Mouse (Mus musculus): ENCODE measurements around the gene Cycs. TPM values are rescaled to one million over a fixed set of nuclear protein-coding genes. Genes with fewer than 3 reads are reported as not detected.

Cycs gene
- polyA plus RNA-seq (2014; fragmentation: Nextera tagmentation; extraction: Ambion mirVana), result 77.2 and 83.7 TPM in 2 replicates

DNA sequence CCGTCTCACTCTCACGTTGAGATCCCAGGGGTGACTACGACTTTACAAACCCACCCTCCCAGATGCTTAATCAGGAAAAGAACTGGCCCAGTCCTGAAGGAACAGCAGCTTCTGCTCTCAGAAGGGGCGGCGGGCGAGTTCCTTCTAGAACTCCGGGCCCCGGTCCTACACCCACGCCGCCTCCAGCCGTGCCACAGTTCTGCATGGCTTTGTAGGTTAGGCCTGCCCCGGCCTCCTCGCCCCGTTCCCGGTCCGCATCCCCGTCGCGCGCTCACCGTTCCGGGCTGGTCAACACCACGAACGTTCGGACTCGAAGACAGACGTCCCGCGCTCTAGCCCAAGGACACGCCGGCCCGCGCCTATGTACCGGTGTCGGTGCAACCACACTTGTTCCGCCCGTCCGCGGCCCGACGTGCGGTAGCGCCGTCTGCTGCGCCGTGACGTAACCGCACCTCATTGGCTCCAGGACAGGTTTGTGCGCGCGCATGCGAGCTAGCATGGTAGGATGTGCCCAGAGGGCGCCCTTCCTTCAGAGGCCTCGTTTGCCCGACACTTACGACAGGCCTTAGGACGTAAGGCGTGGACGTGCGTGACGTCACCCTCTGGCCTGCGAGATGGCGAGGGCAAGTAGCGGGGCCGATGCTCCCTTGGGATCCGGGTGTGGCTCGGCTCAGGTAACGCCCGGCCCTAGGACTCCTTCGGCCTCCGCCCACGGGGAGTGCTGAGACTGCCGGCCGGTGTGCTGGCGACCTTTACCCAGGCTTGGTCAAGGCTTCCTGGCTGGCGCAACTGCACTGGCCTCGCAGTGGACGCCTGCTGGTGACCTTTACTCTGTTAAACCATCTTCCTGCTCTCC is at the start of gene Cycs:
Gene Cycs, minus strand, starts transcription at position 398 of the 856 bp plus-strand sequence.
- H3K9ac ChIP-seq, result peak within 1 kb of the TSS; percentile 88
- under 1% methylated on average over 78 of the region's 78 CpGs for WGBS

GRCm38 (mm10) chr6:50601620-50602019 is 35.3 kb upstream of the Cycs start:
- Histone ChIP-seq H3K27me3 (ENCODE audit: control insufficient read depth, insufficient read depth, low read length) (no peaks in the 10 kb centered on the region), H3K4me2 (replicated peaks) (no peak overlapping the region), H3K27ac (no peak overlapping the region), H3K9me3 (ENCODE audit: control insufficient read depth, low read length) (no peaks in the 10 kb centered on the region), H3K9ac (no peak overlapping the region), H3K36me3 (replicated peaks; ENCODE audit: control insufficient read depth, insufficient read depth) (no peaks in the 10 kb centered on the region), H3K4me3 (replicated peaks; ENCODE audit: low read length) (no peak overlapping the region), H3K4me1 (replicated peaks; ENCODE audit: control insufficient read depth, insufficient read depth, low read length) (no peaks in the 10 kb centered on the region)
- DNase-seq (ENCODE audit: low spot score) (no peak), ATAC-seq (ENCODE audit: low FRiP score) (no peak)
- 30% methylated on average over 4 of the region's 4 CpGs for WGBS

More for the DNA sequence above, at the start of gene Cycs:
- peaks cover 15% of the 10 kb centered on the region for H3K4me1 ChIP-seq (replicated peaks; ENCODE audit: control insufficient read depth, insufficient read depth, low read length)
- peaks cover 18% of the 10 kb centered on the region for H3K36me3 ChIP-seq (replicated peaks; ENCODE audit: control insufficient read depth, insufficient read depth)
- DNase-seq (ENCODE audit: low spot score) (peak; percentile 100), ATAC-seq (ENCODE audit: low FRiP score) (peak; percentile 98)
- peak within 1 kb of the TSS; percentile 56 for H3K4me3 ChIP-seq (replicated peaks; ENCODE audit: low read length)
- H3K27ac ChIP-seq, result peak within 1 kb of the TSS; percentile 84
- no peaks in the 10 kb centered on the region for H3K27me3 ChIP-seq (ENCODE audit: control insufficient read depth, insufficient read depth, low read length)
- H3K4me2 ChIP-seq (replicated peaks), result peak within 1 kb of the TSS; percentile 87
- H3K9me3 ChIP-seq (ENCODE audit: control insufficient read depth, low read length), result no peaks in the 10 kb centered on the region

DNA sequence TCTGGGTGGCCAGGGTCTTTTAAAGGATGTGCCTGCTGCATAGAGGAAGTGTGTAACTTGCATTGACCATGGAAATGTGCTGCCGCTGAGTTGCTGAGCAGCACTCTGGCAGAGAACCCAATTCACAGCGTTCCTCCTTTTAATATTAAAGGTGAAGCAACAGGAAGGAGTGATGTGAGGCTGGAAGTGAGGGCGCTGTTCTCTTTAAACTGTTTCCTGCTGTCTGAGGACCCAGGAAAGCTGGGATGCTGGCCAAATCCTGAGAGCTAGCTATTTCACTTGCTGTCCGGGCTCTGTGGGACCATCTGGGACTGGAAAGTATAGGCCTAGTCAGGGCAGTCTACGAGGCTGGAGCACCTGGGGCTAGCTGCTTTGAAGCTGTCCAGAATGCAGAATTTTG is 32.2 kb upstream of the Cycs start:
- DNase-seq (ENCODE audit: low spot score) (peak; percentile 27), ATAC-seq (ENCODE audit: low FRiP score) (no peak)
- Histone ChIP-seq H3K4me3 (replicated peaks; ENCODE audit: low read length) (no peak overlapping the region), H3K27ac (no peak overlapping the region), H3K9me3 (ENCODE audit: control insufficient read depth, low read length) (no peaks in the 10 kb centered on the region), H3K4me1 (replicated peaks; ENCODE audit: control insufficient read depth, insufficient read depth, low read length) (no peaks in the 10 kb centered on the region), H3K36me3 (replicated peaks; ENCODE audit: control insufficient read depth, insufficient read depth) (no peaks in the 10 kb centered on the region), H3K9ac (no peak overlapping the region), H3K4me2 (replicated peaks) (no peak overlapping the region), H3K27me3 (ENCODE audit: control insufficient read depth, insufficient read depth, low read length) (no peaks in the 10 kb centered on the region)
- 61% methylated on average over 5 of the region's 5 CpGs for WGBS

GRCm38 (mm10) chr6:50596301-50597211 is 30.2 kb upstream of the Cycs start, which contains the start of gene 4921507P07Rik:
Gene 4921507P07Rik, minus strand, starts transcription at chr6:50596632.
- Histone ChIP-seq H3K27me3 (ENCODE audit: control insufficient read depth, insufficient read depth, low read length) (no peaks in the 10 kb centered on the region), H3K4me1 (replicated peaks; ENCODE audit: control insufficient read depth, insufficient read depth, low read length) (no peaks in the 10 kb centered on the region), H3K9me3 (ENCODE audit: control insufficient read depth, low read length) (no peaks in the 10 kb centered on the region), H3K4me3 (replicated peaks; ENCODE audit: low read length) (peak within 1 kb of the TSS; percentile 67), H3K36me3 (replicated peaks; ENCODE audit: control insufficient read depth, insufficient read depth) (no peaks in the 10 kb centered on the region), H3K4me2 (replicated peaks) (peak within 1 kb of the TSS; percentile 88), H3K27ac (peak within 1 kb of the TSS; percentile 40), H3K9ac (peak within 1 kb of the TSS; percentile 67)
- ATAC-seq (ENCODE audit: low FRiP score) (peak; percentile 93), DNase-seq (ENCODE audit: low spot score) (peak; percentile 87)
- WGBS, result under 1% methylated on average over 58 of the region's 62 CpGs

DNA sequence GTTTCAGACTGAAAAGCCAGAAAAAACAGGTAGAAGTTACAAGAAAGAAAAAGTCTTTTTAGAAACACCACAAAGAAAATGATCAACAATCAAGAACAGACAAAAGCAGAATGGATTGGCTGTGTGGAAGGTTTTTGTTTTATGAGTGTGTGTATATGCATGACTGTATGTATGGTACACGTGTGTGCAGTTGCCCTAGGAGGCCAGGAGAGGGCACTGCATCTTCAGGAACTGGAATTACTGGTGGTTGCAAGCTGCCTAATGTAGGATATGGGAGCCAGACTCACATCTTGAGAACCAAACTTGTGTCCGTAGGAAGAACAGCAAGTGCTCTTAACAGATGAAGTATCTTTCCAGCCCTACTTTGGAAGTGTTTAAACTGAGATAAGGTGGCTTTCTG is 28.0 kb upstream of the Cycs start:
- H3K9ac ChIP-seq, result no peak overlapping the region
- DNase-seq (ENCODE audit: low spot score), result no peak
- no peak overlapping the region for H3K4me2 ChIP-seq (replicated peaks)
- H3K36me3 ChIP-seq (replicated peaks; ENCODE audit: control insufficient read depth, insufficient read depth), result no peaks in the 10 kb centered on the region
- ATAC-seq (ENCODE audit: low FRiP score), result no peak
- WGBS, result 88% methylated on average over 2 of the region's 2 CpGs
- no peaks in the 10 kb centered on the region for H3K27me3 ChIP-seq (ENCODE audit: control insufficient read depth, insufficient read depth, low read length)
- no peak overlapping the region for H3K4me3 ChIP-seq (replicated peaks; ENCODE audit: low read length)
- H3K4me1 ChIP-seq (replicated peaks; ENCODE audit: control insufficient read depth, insufficient read depth, low read length), result no peaks in the 10 kb centered on the region
- H3K9me3 ChIP-seq (ENCODE audit: control insufficient read depth, low read length), result no peaks in the 10 kb centered on the region
- no peak overlapping the region for H3K27ac ChIP-seq

DNA sequence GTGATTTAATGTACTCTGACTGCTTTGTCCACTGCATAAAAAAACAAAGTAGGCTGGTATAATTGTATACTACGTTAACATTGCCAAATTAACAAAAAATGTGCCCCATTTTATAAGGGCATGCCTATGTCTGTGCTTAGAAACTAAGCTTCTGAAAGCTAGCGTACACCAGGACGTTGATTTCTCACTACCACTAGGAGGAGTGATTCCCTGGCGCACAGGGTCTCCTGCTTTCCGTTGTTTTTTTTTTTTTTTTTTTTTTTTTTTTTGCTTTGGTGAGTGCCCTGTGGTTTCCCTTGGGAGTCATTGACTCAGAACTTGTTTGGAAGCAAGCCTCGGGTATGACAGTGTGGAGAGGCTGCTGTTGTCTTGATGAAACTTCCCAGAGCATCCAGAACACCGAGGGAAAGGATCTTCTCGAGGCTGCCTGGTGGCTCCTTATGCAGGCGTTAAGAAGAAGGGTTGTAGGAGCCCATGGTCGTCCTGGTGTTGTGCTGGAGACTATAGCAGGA is 27.1 kb upstream of the Cycs start:
- no peaks in the 10 kb centered on the region for H3K4me1 ChIP-seq (replicated peaks; ENCODE audit: control insufficient read depth, insufficient read depth, low read length)
- no peak overlapping the region for H3K4me3 ChIP-seq (replicated peaks; ENCODE audit: low read length)
- no peak overlapping the region for H3K27ac ChIP-seq
- H3K27me3 ChIP-seq (ENCODE audit: control insufficient read depth, insufficient read depth, low read length), result no peaks in the 10 kb centered on the region
- H3K4me2 ChIP-seq (replicated peaks), result no peak overlapping the region
- ATAC-seq (ENCODE audit: low FRiP score) (no peak), DNase-seq (ENCODE audit: low spot score) (no peak)
- no peaks in the 10 kb centered on the region for H3K9me3 ChIP-seq (ENCODE audit: control insufficient read depth, low read length)
- H3K9ac ChIP-seq, result no peak overlapping the region
- WGBS, result 72% methylated on average over 10 of the region's 10 CpGs
- H3K36me3 ChIP-seq (replicated peaks; ENCODE audit: control insufficient read depth, insufficient read depth), result no peaks in the 10 kb centered on the region

GRCm38 (mm10) chr6:50590234-50590633 is 23.9 kb upstream of the Cycs start:
- H3K27me3 ChIP-seq (ENCODE audit: control insufficient read depth, insufficient read depth, low read length), result no peaks in the 10 kb centered on the region
- H3K4me2 ChIP-seq (replicated peaks), result no peak overlapping the region
- no peaks in the 10 kb centered on the region for H3K4me1 ChIP-seq (replicated peaks; ENCODE audit: control insufficient read depth, insufficient read depth, low read length)
- DNase-seq (ENCODE audit: low spot score), result no peak
- H3K27ac ChIP-seq, result no peak overlapping the region
- no peak for ATAC-seq (ENCODE audit: low FRiP score)
- no peaks in the 10 kb centered on the region for H3K36me3 ChIP-seq (replicated peaks; ENCODE audit: control insufficient read depth, insufficient read depth)
- WGBS, result 94% methylated on average over 3 of the region's 3 CpGs
- H3K9me3 ChIP-seq (ENCODE audit: control insufficient read depth, low read length), result no peaks in the 10 kb centered on the region
- H3K9ac ChIP-seq, result no peak overlapping the region
- no peak overlapping the region for H3K4me3 ChIP-seq (replicated peaks; ENCODE audit: low read length)

- 0 out of 2 replicates have a peak, but pooled peaks cover 4% of the 10 kb centered on the region for H3K36me3 ChIP-seq (replicated peaks; ENCODE audit: control insufficient read depth, insufficient read depth)
- DNase-seq (ENCODE audit: low spot score) (peak; percentile 90), ATAC-seq (ENCODE audit: low FRiP score) (no peak)
- H3K27ac ChIP-seq, result no peak overlapping the region
- no peak overlapping the region for H3K9ac ChIP-seq
- H3K4me2 ChIP-seq (replicated peaks), result no peak overlapping the region
- H3K4me1 ChIP-seq (replicated peaks; ENCODE audit: control insufficient read depth, insufficient read depth, low read length), result no peaks in the 10 kb centered on the region
- no peak overlapping the region for H3K4me3 ChIP-seq (replicated peaks; ENCODE audit: low read length)
- no peaks in the 10 kb centered on the region for H3K9me3 ChIP-seq (ENCODE audit: control insufficient read depth, low read length)
- 98% methylated on average over 1 of the region's 1 CpGs for WGBS
- no peaks in the 10 kb centered on the region for H3K27me3 ChIP-seq (ENCODE audit: control insufficient read depth, insufficient read depth, low read length)
Observed at GRCm38 (mm10) chr6:50588251-50588650, 21.9 kb upstream of the Cycs start.

- Histone ChIP-seq H3K27ac (no peak overlapping the region), H3K9me3 (ENCODE audit: control insufficient read depth, low read length) (no peaks in the 10 kb centered on the region), H3K27me3 (ENCODE audit: control insufficient read depth, insufficient read depth, low read length) (no peaks in the 10 kb centered on the region), H3K4me2 (replicated peaks) (no peak overlapping the region), H3K9ac (no peak overlapping the region), H3K4me3 (replicated peaks; ENCODE audit: low read length) (no peak overlapping the region), H3K4me1 (replicated peaks; ENCODE audit: control insufficient read depth, insufficient read depth, low read length) (no peaks in the 10 kb centered on the region), H3K36me3 (replicated peaks; ENCODE audit: control insufficient read depth, insufficient read depth) (0 out of 2 replicates have a peak, but pooled peaks cover 4% of the 10 kb centered on the region)
- ATAC-seq (ENCODE audit: low FRiP score) (no peak), DNase-seq (ENCODE audit: low spot score) (no peak)
- WGBS, result 90% methylated on average over 2 of the region's 2 CpGs
Observed at GRCm38 (mm10) chr6:50587412-50587811, 21.1 kb upstream of the Cycs start.

Data from hindbrain, embryonic 14.5 days (tissue).